Mouse (Mus musculus) gastrocnemius, adult 2 months (tissue): ENCODE data around the gene Cabp2. TPM values are rescaled to one million over a fixed set of nuclear protein-coding genes. Genes with fewer than 3 reads are reported as not detected.
"Not testable (repeated sequence)": the region's sequence is repeated elsewhere in the genome, so short reads cannot be mapped to it uniquely, and the experiment has no call there.

ENCODE experiments used
- DNase-seq: peaks from one replicate; pipeline ENCODE4 v3.0.0; 2022
- H3K27ac ChIP-seq: fragments of 200-600 bp; 2 replicates; pipeline ENCODE4 v1.8.1; 2022; ENCODE audit warnings: mild to moderate bottlenecking
- H3K4me3 ChIP-seq: fragments of 200-600 bp; 2 replicates; pipeline ENCODE4 v1.8.1; 2022; ENCODE audit warnings: mild to moderate bottlenecking, moderate library complexity
- CTCF ChIP-seq: fragments of 200-600 bp; IDR thresholded peaks from 2 replicates; pipeline ENCODE4 v1.8.1; 2022; ENCODE audit warnings: antibody characterized with exemption, mild to moderate bottlenecking, moderate library complexity
- intact Hi-C: fragments of 180-260 bp; cut with DNase I; formaldehyde crosslinking; loops from one replicate; pipeline ENCODE4 v1.15.1; 2025
- total RNA-seq, 2 experiments: library from RNA; stranded (reverse); gene quantifications; 2 replicates each; pipeline ENCODE4 v1.2.3; 2021

The Cabp2 gene
- total RNA-seq, 2 experiments from 2014 or later, result not detected

DNA sequence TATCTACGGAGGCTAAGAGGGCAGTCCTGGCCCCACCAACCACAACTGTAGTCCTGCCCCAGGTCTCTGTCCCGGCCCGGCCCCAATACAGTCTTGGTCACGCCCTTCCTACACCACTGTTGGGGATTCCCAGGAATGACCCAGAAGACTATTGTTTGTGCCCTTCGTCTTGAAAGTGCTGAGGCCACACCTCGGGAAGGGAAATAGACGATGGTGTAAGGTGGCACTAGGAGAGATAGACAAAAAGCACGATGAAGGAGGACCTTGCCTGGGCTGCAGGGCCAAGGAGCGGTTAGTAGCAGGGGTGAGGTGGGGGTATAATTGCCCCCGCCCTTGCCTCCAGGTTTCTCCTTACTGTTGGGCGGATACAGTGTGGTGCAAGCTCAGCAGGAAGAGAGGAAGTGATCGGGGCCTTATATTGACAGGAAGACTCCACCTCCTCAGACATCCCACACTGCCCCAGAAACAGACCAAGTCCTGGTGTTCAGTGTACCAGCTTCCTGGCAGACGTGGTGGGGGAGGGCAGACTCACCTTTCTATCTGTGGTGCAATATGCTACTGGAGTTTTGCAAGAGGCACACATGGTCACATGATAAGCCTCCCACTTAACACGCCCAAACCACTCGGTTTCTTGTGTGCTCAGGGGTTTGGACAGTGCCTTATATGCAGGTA, 22.2 kb upstream of the Cabp2 start, which contains the start of gene Gstp3:
TSS of gene Gstp3 (minus strand) at position 501 of the 672 bp plus-strand sequence.
- intact Hi-C loops, result no loop called here
- no peak for TF ChIP-seq CTCF
- no peak within 1 kb of the TSS for H3K27ac ChIP-seq
- no peak for DNase-seq
- H3K4me3 ChIP-seq, result no peak within 1 kb of the TSS

GRCm38 (mm10) chr19:4060044-4060898, 21.1 kb upstream of the Cabp2 start:
- H3K27ac ChIP-seq, DNase-seq, intact Hi-C loops, H3K4me3 ChIP-seq: not testable (repeated sequence)

- intact Hi-C loops, result no loop called here
- TF ChIP-seq CTCF, result no peak
- Histone ChIP-seq H3K27ac (no peak overlapping the region), H3K4me3 (no peak overlapping the region)
- DNase-seq, result no peak
These were observed 20.4 kb upstream of the Cabp2 start for GRCm38 (mm10) chr19:4060899-4061465.

- DNase-seq, H3K27ac ChIP-seq, intact Hi-C loops, H3K4me3 ChIP-seq: not testable (repeated sequence)
These were observed 18.0 kb upstream of the Cabp2 start for GRCm38 (mm10) chr19:4063357-4063756.

DNA sequence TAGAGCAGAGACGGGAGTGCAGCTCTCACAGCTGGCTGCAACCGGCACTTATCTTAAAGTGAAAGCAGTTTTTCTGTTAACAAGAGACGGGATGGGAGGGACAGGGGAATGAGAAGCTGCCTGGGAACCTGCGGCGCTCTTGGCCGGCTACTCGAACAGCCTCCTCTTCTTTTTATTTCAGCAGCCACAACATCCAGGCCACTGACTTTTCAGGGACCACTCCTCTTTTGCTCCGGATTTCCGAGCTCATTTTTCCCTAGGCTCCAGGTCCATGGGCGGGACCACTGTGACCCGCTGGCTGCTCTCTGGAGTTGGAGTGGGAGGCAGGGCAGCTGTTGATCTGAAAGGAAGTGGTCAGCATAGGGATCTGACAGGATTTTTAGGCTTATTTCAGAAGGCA, 16.9 kb upstream of the Cabp2 start:
- intact Hi-C loops, DNase-seq: not testable (repeated sequence)
- Histone ChIP-seq H3K27ac (peak overlapping the region; percentile 70; the same call in 1 of the 2 replicates), H3K4me3 (peak overlapping the region; percentile 58)

DNA sequence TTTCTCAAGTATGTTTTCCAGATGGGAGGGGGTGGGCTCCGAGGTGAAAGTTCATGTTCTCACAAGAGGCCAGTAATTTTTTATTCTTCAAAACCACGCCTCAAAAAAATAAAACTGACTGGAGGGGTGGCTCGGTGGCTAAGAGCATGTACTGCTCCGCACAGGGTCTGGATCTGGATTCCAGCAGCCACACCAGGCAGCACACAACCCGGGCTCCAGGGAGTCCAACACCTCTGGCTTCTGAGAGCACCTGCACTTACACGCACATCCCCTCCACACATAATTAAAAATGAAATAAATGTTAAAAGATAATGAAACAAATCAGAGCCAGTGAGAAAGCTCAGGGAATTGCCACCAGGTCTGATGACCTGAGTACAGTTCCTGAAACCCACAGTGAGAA, 15.1 kb upstream of the Cabp2 start:
- Histone ChIP-seq H3K4me3 (no peak overlapping the region), H3K27ac (no peak overlapping the region)
- no peak for DNase-seq
- TF ChIP-seq CTCF, result no peak
- intact Hi-C loops, result no loop called here

DNA sequence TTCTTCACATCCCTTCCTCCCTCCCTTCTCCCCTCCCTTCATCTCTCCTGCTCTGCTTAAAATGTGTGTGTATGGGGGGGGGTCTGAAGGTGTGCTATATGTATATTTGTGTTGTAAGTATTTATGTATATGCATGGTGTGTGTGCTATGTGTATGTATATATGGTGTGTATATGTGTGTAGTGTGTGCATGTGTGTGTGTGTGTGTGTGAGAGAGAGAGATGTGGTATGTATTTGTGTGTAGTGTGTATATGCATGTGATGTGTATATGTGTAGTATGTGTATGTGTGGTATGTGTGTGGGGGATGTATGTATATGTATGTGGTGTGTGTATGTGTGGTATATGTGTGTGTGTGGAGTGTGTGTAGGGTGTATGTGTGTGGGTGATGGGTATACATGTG, 14.5 kb upstream of the Cabp2 start:
- no peak for TF ChIP-seq CTCF
- Histone ChIP-seq H3K4me3 (no peak overlapping the region), H3K27ac (no peak overlapping the region)
- no peak for DNase-seq
- intact Hi-C loops, result no loop called here

GRCm38 (mm10) chr19:4068242-4068641, 13.1 kb upstream of the Cabp2 start:
- H3K27ac ChIP-seq, H3K4me3 ChIP-seq, intact Hi-C loops, DNase-seq: not testable (repeated sequence)

GRCm38 (mm10) chr19:4068717-4069410, 12.5 kb upstream of the Cabp2 start:
- intact Hi-C loops, result no loop called here
- DNase-seq, result no peak
- no peak overlapping the region for H3K4me3 ChIP-seq
- H3K27ac ChIP-seq, result no peak overlapping the region
- TF ChIP-seq CTCF, result no peak

GRCm38 (mm10) chr19:4070311-4070710, 11.1 kb upstream of the Cabp2 start:
- TF ChIP-seq CTCF, result no peak
- intact Hi-C loops, result no loop called here
- no peak overlapping the region for H3K27ac ChIP-seq
- no peak overlapping the region for H3K4me3 ChIP-seq
- no peak for DNase-seq

GRCm38 (mm10) chr19:4070756-4071155, 10.6 kb upstream of the Cabp2 start:
- no peak for DNase-seq
- Histone ChIP-seq H3K4me3 (no peak overlapping the region), H3K27ac (no peak overlapping the region)
- intact Hi-C loops, result no loop called here
- TF ChIP-seq CTCF, result no peak

DNA sequence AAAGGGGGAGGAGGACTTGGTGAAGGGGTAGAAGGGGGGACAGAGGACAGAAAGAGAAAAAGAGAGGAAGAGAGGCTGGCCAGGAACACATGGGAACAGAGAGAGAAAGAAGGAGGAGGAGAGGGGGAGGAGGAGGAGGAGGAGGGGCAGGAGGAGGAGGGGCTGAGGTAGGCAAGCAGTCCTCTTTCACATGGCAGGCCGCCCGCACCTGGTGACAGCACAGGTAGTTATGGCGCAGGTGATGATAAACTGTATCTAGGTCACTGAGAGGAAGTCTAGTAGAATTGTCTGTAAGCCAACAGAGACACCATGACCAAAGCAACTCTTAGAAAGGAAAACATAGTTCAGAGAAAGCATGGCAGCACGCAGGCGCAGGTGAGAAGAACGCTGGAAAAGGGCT, 10.0 kb upstream of the Cabp2 start:
- Histone ChIP-seq H3K4me3 (no peak overlapping the region), H3K27ac (no peak overlapping the region)
- no peak for TF ChIP-seq CTCF
- no peak for DNase-seq
- intact Hi-C loops, result no loop called here
